In the genomic region with DNA sequence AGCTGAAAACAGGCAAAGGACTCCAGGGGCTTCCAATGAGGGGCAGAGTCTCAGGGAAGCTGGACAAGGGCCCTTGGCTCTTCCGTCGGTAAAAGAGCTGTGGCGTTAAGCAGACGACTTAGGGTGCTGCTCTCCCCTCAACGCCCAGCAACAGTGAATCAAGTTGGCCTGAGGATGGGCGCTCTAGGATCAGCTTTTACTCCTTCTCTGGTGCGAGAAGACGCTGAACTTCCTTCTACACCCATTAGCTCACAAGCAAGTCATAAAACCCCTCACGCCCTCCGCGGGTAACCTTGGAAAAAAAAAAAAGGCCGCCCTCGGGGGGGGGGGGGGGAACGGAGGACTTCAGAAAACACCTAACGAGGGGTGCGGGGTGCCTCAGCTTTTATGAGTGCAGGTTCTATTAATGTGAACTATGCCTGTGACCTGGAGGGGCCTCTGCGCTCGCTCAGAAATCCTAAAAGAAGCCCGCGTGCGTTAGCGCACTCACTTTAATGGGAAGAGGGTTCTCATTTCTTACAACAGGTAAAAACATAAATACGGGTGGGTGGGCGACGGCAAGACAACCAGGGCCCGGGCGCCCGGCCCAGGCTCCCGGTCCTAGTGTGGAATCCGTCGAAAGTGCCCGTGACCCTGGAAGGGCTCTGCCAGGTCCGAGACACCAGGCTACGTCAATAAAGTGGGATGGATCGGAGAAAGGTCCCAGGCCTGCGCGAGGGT, we compare ENCODE assay signal across 13 mouse cellular contexts. TPM values are rescaled to one million over a fixed set of nuclear protein-coding genes. Genes with fewer than 3 reads are reported as not detected.
DNase-seq lines count a peak whose midpoint lies in the region; ATAC-seq and TF ChIP-seq lines count a peak whose summit lies in the region.
"Had no signal": no experiment of that assay in that cellular context is flagged by ENCODE, and none has a peak within 500 bp of the region (broad histone marks: within the 10 kb centered on the region; RNA-seq: fewer than 3 reads in every experiment).

No protein-coding gene starts in this region.

- H3K27me3 ChIP-seq in hindbrain, embryonic 10.5 days (ENCODE audit: insufficient read depth, poor library complexity, severe bottlenecking), result peaks cover 100% of the 10 kb centered on the region
- peaks cover 94% of the 10 kb centered on the region for H3K27me3 ChIP-seq in hindbrain, postnatal 0 days (ENCODE audit: insufficient read depth, low read length)
- H3K27me3 ChIP-seq in stomach, embryonic 14.5 days (ENCODE audit: control insufficient read depth, insufficient read depth, low read length), result peaks cover 65% of the 10 kb centered on the region
- peaks cover 37% of the 10 kb centered on the region for H3K27me3 ChIP-seq in stomach, postnatal 0 days (ENCODE audit: control insufficient read depth, insufficient read depth, low read length)
- peaks cover 95% of the 10 kb centered on the region for H3K27me3 ChIP-seq in intestine, postnatal 0 days (replicated peaks; ENCODE audit: control insufficient read depth, insufficient read depth, low read length)

- no peak for ATAC-seq in hindbrain, postnatal 0 days
- no peak for ATAC-seq in stomach, embryonic 14.5 days (ENCODE audit: insufficient number of reproducible peaks, insufficient read depth, low FRiP score, low read depth)
- no peak for ATAC-seq in stomach, postnatal 0 days (ENCODE audit: low FRiP score, low TSS enrichment)
- no peak for ATAC-seq in intestine, postnatal 0 days
- ATAC-seq: CD4-positive, CD25-positive, alpha-beta regulatory T cell, adult 4 months had no signal

- no peak overlapping the region for H3K4me2 ChIP-seq in hindbrain, postnatal 0 days (ENCODE audit: low read depth, low read length)
- H3K4me2 ChIP-seq in stomach, embryonic 14.5 days (replicated peaks; ENCODE audit: low read depth, low read length), result peak overlapping the region; percentile 32
- H3K4me2 ChIP-seq in stomach, postnatal 0 days (replicated peaks; ENCODE audit: low read depth), result no peak overlapping the region
- H3K4me2 ChIP-seq in intestine, postnatal 0 days (replicated peaks; ENCODE audit: low read depth), result peak overlapping the region; percentile 43; the same call in 1 of the 2 replicates

- H3K4me3 ChIP-seq in hindbrain, embryonic 10.5 days, result peak overlapping the region; percentile 18; the same call in 1 of the 2 replicates
- H3K4me3 ChIP-seq in hindbrain, postnatal 0 days (ENCODE audit: low read length), result no peak overlapping the region
- peak overlapping the region; percentile 28 for H3K4me3 ChIP-seq in stomach, embryonic 14.5 days (ENCODE audit: low read depth, low read length)
- H3K4me3 ChIP-seq in stomach, postnatal 0 days (ENCODE audit: low read depth, low read length), result no peak overlapping the region
- peak overlapping the region; percentile 23; the same call in 1 of the 2 replicates for H3K4me3 ChIP-seq in intestine, postnatal 0 days (ENCODE audit: low read depth, low read length)

- under 1% methylated on average over 37 of the region's 37 CpGs for WGBS in hindbrain, embryonic 10.5 days
- under 1% methylated on average over 37 of the region's 37 CpGs for WGBS in hindbrain, postnatal 0 days
- 4% methylated on average over 37 of the region's 37 CpGs for WGBS in stomach, embryonic 14.5 days
- 5% methylated on average over 35 of the region's 37 CpGs for WGBS in stomach, postnatal 0 days
- WGBS in intestine, postnatal 0 days, result 3% methylated on average over 36 of the region's 37 CpGs

- no peaks in the 10 kb centered on the region for H3K36me3 ChIP-seq in hindbrain, embryonic 10.5 days
- no peaks in the 10 kb centered on the region for H3K36me3 ChIP-seq in hindbrain, postnatal 0 days (ENCODE audit: insufficient read depth, low read length)
- no peaks in the 10 kb centered on the region for H3K36me3 ChIP-seq in stomach, embryonic 14.5 days (ENCODE audit: control insufficient read depth, insufficient read depth, low read length)
- H3K36me3 ChIP-seq in stomach, postnatal 0 days (ENCODE audit: control insufficient read depth, insufficient read depth, low read length), result no peaks in the 10 kb centered on the region
- H3K36me3 ChIP-seq in intestine, postnatal 0 days (ENCODE audit: control insufficient read depth, insufficient read depth), result no peaks in the 10 kb centered on the region

- DNase-seq in hindbrain, embryonic 10.5 days (ENCODE audit: low spot score), result peak; percentile 37
- no peak for DNase-seq in hindbrain, postnatal 0 days (ENCODE audit: low spot score)
- DNase-seq in stomach, postnatal 0 days (ENCODE audit: low spot score), result no peak
- no peak for DNase-seq in layer of hippocampus, postnatal 10 days (ENCODE audit: low spot score in 2 of 2)
- no peak for DNase-seq in adrenal gland, adult 2 months
- DNase-seq: cerebellum, adult 18-20 months; kidney, postnatal 36 days; lung, postnatal 10 days had no signal

- peaks cover 17% of the 10 kb centered on the region for H3K4me1 ChIP-seq in hindbrain, embryonic 10.5 days (replicated peaks)
- no peaks in the 10 kb centered on the region for H3K4me1 ChIP-seq in hindbrain, postnatal 0 days (ENCODE audit: insufficient read depth, low read length)
- H3K4me1 ChIP-seq in stomach, embryonic 14.5 days (ENCODE audit: control insufficient read depth, insufficient read depth, low read length), result no peaks in the 10 kb centered on the region
- no peaks in the 10 kb centered on the region for H3K4me1 ChIP-seq in stomach, postnatal 0 days (replicated peaks; ENCODE audit: control insufficient read depth, insufficient read depth)
- no peaks in the 10 kb centered on the region for H3K4me1 ChIP-seq in intestine, postnatal 0 days (replicated peaks; ENCODE audit: control insufficient read depth, insufficient read depth, low read length)

- H3K9me3 ChIP-seq in hindbrain, embryonic 10.5 days, result no peaks in the 10 kb centered on the region
- no peaks in the 10 kb centered on the region for H3K9me3 ChIP-seq in hindbrain, postnatal 0 days (ENCODE audit: low read length)
- H3K9me3 ChIP-seq in stomach, embryonic 14.5 days (ENCODE audit: control insufficient read depth, low read depth, low read length), result no peaks in the 10 kb centered on the region
- no peaks in the 10 kb centered on the region for H3K9me3 ChIP-seq in stomach, postnatal 0 days (ENCODE audit: control insufficient read depth, low read length)
- H3K9me3 ChIP-seq in intestine, postnatal 0 days (ENCODE audit: control insufficient read depth), result no peaks in the 10 kb centered on the region

- TF ChIP-seq EP300 in stomach, postnatal 0 days (optimal IDR thresholded peaks at IDR 0.05), result no peak

- no peak overlapping the region for H3K9ac ChIP-seq in hindbrain, postnatal 0 days (replicated peaks; ENCODE audit: low read length)
- 0 out of 2 replicates have a peak overlapping the region, but pooled peaks have one; percentile 18 for H3K9ac ChIP-seq in stomach, embryonic 14.5 days (replicated peaks; ENCODE audit: low read depth, low read length)
- no peak overlapping the region for H3K9ac ChIP-seq in stomach, postnatal 0 days (ENCODE audit: low read length)
- H3K9ac ChIP-seq in intestine, postnatal 0 days (ENCODE audit: low read depth, low read length), result no peak overlapping the region

- no peak for TF ChIP-seq CTCF in hindbrain, postnatal 0 days (IDR thresholded peaks at IDR 0.05; ENCODE audit: low read depth)
- no peak for TF ChIP-seq CTCF in stomach, postnatal 0 days (IDR thresholded peaks at IDR 0.05; ENCODE audit: low read depth)
- no peak for TF ChIP-seq CTCF in intestine, postnatal 0 days (IDR thresholded peaks at IDR 0.05; ENCODE audit: low read depth)

- H3K27ac ChIP-seq in hindbrain, embryonic 10.5 days, result no peak overlapping the region
- no peak overlapping the region for H3K27ac ChIP-seq in hindbrain, postnatal 0 days
- H3K27ac ChIP-seq in stomach, embryonic 14.5 days (ENCODE audit: low read length), result no peak overlapping the region
- H3K27ac ChIP-seq in stomach, postnatal 0 days (replicated peaks), result no peak overlapping the region
- no peak overlapping the region for H3K27ac ChIP-seq in intestine, postnatal 0 days (ENCODE audit: low read depth, low read length)

RNA-seq across cellular contexts. Expression of a gene that starts 6.5 kb away (rescaled TPM):
- polyA plus RNA-seq in hindbrain, embryonic 10.5 days (2016; fragmentation: Nextera tagmentation; extraction: Ambion mirVana), result 0.21 TPM in 1 of 2 replicates, not detected in the other
- total RNA-seq in hindbrain, postnatal 0 days (2014; rRNA removed), result not detected in 2 replicates
- polyA plus RNA-seq in hindbrain, postnatal 0 days (2015; fragmentation: Nextera tagmentation; extraction: Ambion mirVana), result not detected in 2 replicates
- polyA plus RNA-seq in stomach, embryonic 14.5 days (2014; fragmentation: Nextera tagmentation; extraction: Ambion mirVana), result 6.4 and 8.1 TPM in 2 replicates
- polyA plus RNA-seq in stomach, postnatal 0 days (2015; fragmentation: Nextera tagmentation; extraction: Ambion mirVana), result 0.17 and 0.91 TPM in 2 replicates
- polyA plus RNA-seq in intestine, postnatal 0 days (2015; fragmentation: Nextera tagmentation; extraction: Ambion mirVana), result 0.08 and 0.58 TPM in 2 replicates
- total RNA-seq in layer of hippocampus, postnatal 10 days (2021), result not detected
- total RNA-seq in adrenal gland, adult 2 months (2021), result not detected
- 0.16 and 0.26 TPM in 2 replicates for polyA plus RNA-seq in adrenal gland, adult 2 months (2012; rRNA removed)
- total RNA-seq: adrenal gland, postnatal 36 days had no signal
- polyA plus RNA-seq: CD4-positive, CD25-positive, alpha-beta regulatory T cell, adult 4 months; thymus, postnatal 0 days had no signal

RNA-seq across cellular contexts. Expression of a gene that starts 57.5 kb away (rescaled TPM):
- 48.4 and 54.3 TPM in 2 replicates for polyA plus RNA-seq in hindbrain, embryonic 10.5 days (2016; fragmentation: Nextera tagmentation; extraction: Ambion mirVana)
- 38.6 and 42.1 TPM in 2 replicates for total RNA-seq in hindbrain, postnatal 0 days (2014; rRNA removed)
- 45.2 and 48.1 TPM in 2 replicates for polyA plus RNA-seq in hindbrain, postnatal 0 days (2015; fragmentation: Nextera tagmentation; extraction: Ambion mirVana)
- 49.8 and 53.6 TPM in 2 replicates for polyA plus RNA-seq in stomach, embryonic 14.5 days (2014; fragmentation: Nextera tagmentation; extraction: Ambion mirVana)
- 33.3 and 33.9 TPM in 2 replicates for polyA plus RNA-seq in stomach, postnatal 0 days (2015; fragmentation: Nextera tagmentation; extraction: Ambion mirVana)
- 29.7 and 30.7 TPM in 2 replicates for polyA plus RNA-seq in intestine, postnatal 0 days (2015; fragmentation: Nextera tagmentation; extraction: Ambion mirVana)
- total RNA-seq in layer of hippocampus, postnatal 10 days (2021), result 10 to 100 TPM; 33.0 to 34.1 TPM
- 10 to 100 TPM; 22.1 to 22.3 TPM for total RNA-seq in adrenal gland, adult 2 months (2021)
- polyA plus RNA-seq in adrenal gland, adult 2 months (2012; rRNA removed), result 10.1 and 12.9 TPM in 2 replicates

Comparison
In these comparisons a context has a peak if more than half of its experiments do, and no peak if none do; other contexts are left out.
1. H3K4me3 ChIP-seq: peak in hindbrain, embryonic 10.5 days (single experiment), stomach, embryonic 14.5 days (single experiment) and intestine, postnatal 0 days (single experiment); none in hindbrain, postnatal 0 days (single experiment) and stomach, postnatal 0 days (single experiment).
2. H3K4me2 ChIP-seq: peak in stomach, embryonic 14.5 days (single experiment) and intestine, postnatal 0 days (single experiment); none in hindbrain, postnatal 0 days (single experiment) and stomach, postnatal 0 days (single experiment).